In genomic region chr1:175574129-175574528, GRCm38 (mm10) we compare ENCODE assay signal across 27 mouse cellular contexts. TPM values are rescaled to one million over a fixed set of nuclear protein-coding genes. Genes with fewer than 3 reads are reported as not detected.
"Had no signal": no experiment of that assay in that cellular context is flagged by ENCODE, and none has a peak within 500 bp of the region (broad histone marks: within the 10 kb centered on the region; RNA-seq: fewer than 3 reads in every experiment).

No protein-coding gene starts in this region.

- ATAC-seq: hindbrain, postnatal 0 days; intestine, embryonic 16.5 days; liver, embryonic 12.5 days had no signal

- H3K27me3 ChIP-seq: heart, embryonic 12.5 days; hindbrain, embryonic 13.5 days; hindbrain, embryonic 15.5 days; kidney, embryonic 15.5 days; limb, embryonic 13.5 days; limb, embryonic 15.5 days; liver, embryonic 12.5 days had no signal

- H3K4me2 ChIP-seq: heart, embryonic 12.5 days; hindbrain, embryonic 13.5 days; hindbrain, embryonic 15.5 days; kidney, embryonic 15.5 days; limb, embryonic 13.5 days; limb, embryonic 15.5 days; liver, embryonic 12.5 days had no signal

- H3K27ac ChIP-seq: heart, embryonic 10.5 days; hindbrain, embryonic 13.5 days; hindbrain, embryonic 15.5 days; hindbrain, postnatal 0 days; kidney, embryonic 15.5 days; kidney, postnatal 0 days; limb, embryonic 13.5 days; limb, embryonic 15.5 days; liver, embryonic 12.5 days had no signal

- H3K9ac ChIP-seq: heart, embryonic 12.5 days; hindbrain, embryonic 13.5 days; hindbrain, embryonic 15.5 days; kidney, embryonic 15.5 days; limb, embryonic 13.5 days; limb, embryonic 15.5 days; liver, embryonic 12.5 days had no signal

- H3K9me3 ChIP-seq: heart, embryonic 10.5 days; heart, embryonic 12.5 days; hindbrain, embryonic 13.5 days; hindbrain, embryonic 15.5 days; kidney, embryonic 15.5 days; limb, embryonic 13.5 days; limb, embryonic 15.5 days; liver, embryonic 12.5 days had no signal

- DNase-seq: gastrocnemius, postnatal 14 days; gastrocnemius, postnatal 36 days; heart, adult 18-20 months; heart, postnatal 14 days; heart, postnatal 36 days; kidney, adult 11 months; kidney, adult 2 months; kidney, adult 9 months; kidney, postnatal 14 days; kidney, postnatal 36 days; layer of hippocampus, adult 9-11 months; layer of hippocampus, postnatal 36 days; left cerebral cortex, postnatal 4 days had no signal

- H3K4me3 ChIP-seq: heart, embryonic 10.5 days; heart, embryonic 12.5 days; hindbrain, embryonic 13.5 days; hindbrain, embryonic 15.5 days; kidney, embryonic 15.5 days; limb, embryonic 13.5 days; limb, embryonic 15.5 days; liver, embryonic 12.5 days had no signal

- H3K36me3 ChIP-seq: heart, embryonic 10.5 days; heart, embryonic 12.5 days; hindbrain, embryonic 13.5 days; hindbrain, embryonic 15.5 days; kidney, embryonic 15.5 days; limb, embryonic 13.5 days; limb, embryonic 15.5 days; liver, embryonic 12.5 days had no signal

- H3K4me1 ChIP-seq: heart, embryonic 10.5 days; heart, embryonic 12.5 days; hindbrain, embryonic 13.5 days; hindbrain, embryonic 15.5 days; kidney, embryonic 15.5 days; limb, embryonic 13.5 days; limb, embryonic 15.5 days; liver, embryonic 12.5 days had no signal

RNA-seq across cellular contexts. Expression of gene Kmo, which starts 46.1 kb away (rescaled TPM):
- total RNA-seq: layer of hippocampus, adult 18-20 months; left cerebral cortex, postnatal 10 days; left cerebral cortex, postnatal 25 days had no signal
- polyA plus RNA-seq: hindbrain, embryonic 15.5 days had no signal
